In the genomic region with DNA sequence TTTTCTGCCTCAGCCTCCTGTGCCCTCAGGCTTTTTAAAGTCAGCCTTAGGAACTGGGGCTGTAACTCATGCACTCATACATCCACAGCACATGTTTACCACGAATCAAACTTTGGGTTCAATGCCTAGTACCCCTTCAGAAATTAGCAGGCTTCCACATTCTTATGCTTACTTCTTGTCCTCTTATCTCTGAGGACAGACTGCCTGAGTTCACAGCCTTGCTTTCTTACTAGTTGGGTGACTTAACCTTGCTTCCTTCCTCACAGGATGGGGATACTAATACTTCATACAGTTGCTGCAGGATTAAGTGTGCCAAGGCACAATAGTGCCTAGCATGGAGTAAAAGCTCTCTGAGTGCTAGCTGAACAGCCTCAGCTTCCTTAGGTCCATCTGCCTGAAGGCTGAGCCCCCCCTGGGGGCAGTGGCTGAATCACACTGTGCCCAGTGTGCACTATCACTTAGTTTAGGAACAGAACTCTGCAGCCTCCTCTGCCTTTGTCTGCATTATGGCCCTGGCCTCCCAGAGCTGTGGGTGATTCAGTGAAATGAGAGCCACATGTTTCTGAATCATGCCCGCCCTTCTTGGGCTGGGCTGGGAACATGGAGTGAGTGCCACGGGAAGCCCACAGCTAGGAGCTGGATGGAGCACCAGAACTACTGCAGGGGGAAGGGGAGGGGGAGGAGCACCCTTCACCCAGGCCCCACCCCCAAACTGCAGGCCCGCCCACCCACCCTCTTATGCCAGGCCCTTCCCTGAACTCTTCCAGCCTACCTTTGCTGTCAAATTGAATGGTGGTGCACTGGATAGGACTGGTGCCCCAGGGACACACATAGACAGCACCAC, we compare ENCODE assay signal across 7 mouse cellular contexts. TPM values are rescaled to one million over a fixed set of nuclear protein-coding genes. Genes with fewer than 3 reads are reported as not detected.
DNase-seq lines count a peak whose midpoint lies in the region; ATAC-seq lines count a peak whose summit lies in the region.

No protein-coding gene starts in this region.

- H3K9me3 ChIP-seq in midbrain, embryonic 15.5 days, result no peaks in the 10 kb centered on the region
- H3K9me3 ChIP-seq in midbrain, embryonic 14.5 days (ENCODE audit: control insufficient read depth, low read length), result no peaks in the 10 kb centered on the region
- H3K9me3 ChIP-seq in embryonic facial prominence, embryonic 12.5 days, result no peaks in the 10 kb centered on the region

- no peaks in the 10 kb centered on the region for H3K27me3 ChIP-seq in midbrain, embryonic 15.5 days (replicated peaks)
- H3K27me3 ChIP-seq in midbrain, embryonic 14.5 days (ENCODE audit: control insufficient read depth, insufficient read depth, low read length), result no peaks in the 10 kb centered on the region
- H3K27me3 ChIP-seq in embryonic facial prominence, embryonic 12.5 days, result no peaks in the 10 kb centered on the region

- no peaks in the 10 kb centered on the region for H3K36me3 ChIP-seq in midbrain, embryonic 15.5 days (replicated peaks)
- no peaks in the 10 kb centered on the region for H3K36me3 ChIP-seq in midbrain, embryonic 14.5 days (ENCODE audit: control insufficient read depth, insufficient read depth, low read length)
- H3K36me3 ChIP-seq in embryonic facial prominence, embryonic 12.5 days, result peaks cover 36% of the 10 kb centered on the region

- no peak overlapping the region for H3K9ac ChIP-seq in midbrain, embryonic 15.5 days
- H3K9ac ChIP-seq in midbrain, embryonic 14.5 days (replicated peaks; ENCODE audit: low read length), result no peak overlapping the region
- H3K9ac ChIP-seq in embryonic facial prominence, embryonic 12.5 days, result peak overlapping the region; percentile 10; the same call in 1 of the 2 replicates

- H3K4me1 ChIP-seq in midbrain, embryonic 15.5 days, result no peaks in the 10 kb centered on the region
- H3K4me1 ChIP-seq in midbrain, embryonic 14.5 days (ENCODE audit: control insufficient read depth, insufficient read depth, low read length), result no peaks in the 10 kb centered on the region
- H3K4me1 ChIP-seq in embryonic facial prominence, embryonic 12.5 days, result peaks cover 20% of the 10 kb centered on the region

- no peak overlapping the region for H3K4me2 ChIP-seq in midbrain, embryonic 15.5 days
- H3K4me2 ChIP-seq in midbrain, embryonic 14.5 days (ENCODE audit: low read length), result no peak overlapping the region
- no peak overlapping the region for H3K4me2 ChIP-seq in embryonic facial prominence, embryonic 12.5 days (replicated peaks)

- WGBS in midbrain, embryonic 15.5 days, result 50% methylated on average over 4 of the region's 4 CpGs
- WGBS in midbrain, embryonic 14.5 days, result 47% methylated on average over 4 of the region's 4 CpGs
- WGBS in embryonic facial prominence, embryonic 12.5 days, result 23% methylated on average over 4 of the region's 4 CpGs

- 0 out of 2 replicates have a peak, but pooled peaks have one; percentile 12 for ATAC-seq in midbrain, embryonic 15.5 days (replicated peaks)
- no peak; the same call in 1 of the 2 replicates for ATAC-seq in midbrain, embryonic 14.5 days (ENCODE audit: low FRiP score, low TSS enrichment)
- ATAC-seq in embryonic facial prominence, embryonic 12.5 days (ENCODE audit: insufficient number of reproducible peaks, insufficient read depth, low FRiP score, low TSS enrichment), result peak; percentile 65

- no peak overlapping the region for H3K4me3 ChIP-seq in midbrain, embryonic 15.5 days
- no peak overlapping the region for H3K4me3 ChIP-seq in midbrain, embryonic 14.5 days (replicated peaks; ENCODE audit: low read depth, low read length)
- H3K4me3 ChIP-seq in embryonic facial prominence, embryonic 12.5 days, result no peak overlapping the region

- H3K27ac ChIP-seq in midbrain, embryonic 15.5 days, result no peak overlapping the region
- no peak overlapping the region for H3K27ac ChIP-seq in midbrain, embryonic 14.5 days (replicated peaks; ENCODE audit: low read depth, low read length)
- peak overlapping the region; percentile 90 for H3K27ac ChIP-seq in embryonic facial prominence, embryonic 12.5 days

- DNase-seq in midbrain, embryonic 14.5 days, result no peak
- peak; percentile 41 for DNase-seq in kidney, postnatal 10 days
- DNase-seq in thymus, adult 18-20 months, result no peak
- DNase-seq in ovary, adult 18-20 months (ENCODE audit: low spot score), result no peak
- no peak for DNase-seq in left cerebral cortex, adult 11 months (ENCODE audit: low spot score)

RNA-seq across cellular contexts. Expression of a gene that starts 8.1 kb away (rescaled TPM):
- polyA plus RNA-seq in midbrain, embryonic 15.5 days (2015; fragmentation: Nextera tagmentation; extraction: Ambion mirVana), result 7.3 and 8.2 TPM in 2 replicates
- 3.5 and 6.4 TPM in 2 replicates for polyA plus RNA-seq in midbrain, embryonic 14.5 days (2014; fragmentation: Nextera tagmentation; extraction: Ambion mirVana)
- 49.4 and 50.9 TPM in 2 replicates for polyA plus RNA-seq in embryonic facial prominence, embryonic 12.5 days (2016; fragmentation: Nextera tagmentation; extraction: Ambion mirVana)

RNA-seq across cellular contexts. Expression of a gene that starts 18.6 kb away (rescaled TPM):
- 24.4 and 25.6 TPM in 2 replicates for polyA plus RNA-seq in midbrain, embryonic 15.5 days (2015; fragmentation: Nextera tagmentation; extraction: Ambion mirVana)
- polyA plus RNA-seq in midbrain, embryonic 14.5 days (2014; fragmentation: Nextera tagmentation; extraction: Ambion mirVana), result 18.3 and 20.9 TPM in 2 replicates
- polyA plus RNA-seq in embryonic facial prominence, embryonic 12.5 days (2016; fragmentation: Nextera tagmentation; extraction: Ambion mirVana), result 12.6 and 14.5 TPM in 2 replicates

RNA-seq across cellular contexts. Expression of a gene that starts 48.1 kb away (rescaled TPM):
- 0.31 and 0.34 TPM in 2 replicates for polyA plus RNA-seq in midbrain, embryonic 15.5 days (2015; fragmentation: Nextera tagmentation; extraction: Ambion mirVana)
- 0.16 and 0.26 TPM in 2 replicates for polyA plus RNA-seq in midbrain, embryonic 14.5 days (2014; fragmentation: Nextera tagmentation; extraction: Ambion mirVana)
- 0.47 and 0.67 TPM in 2 replicates for polyA plus RNA-seq in embryonic facial prominence, embryonic 12.5 days (2016; fragmentation: Nextera tagmentation; extraction: Ambion mirVana)
